Mouse (Mus musculus) hindbrain, embryonic 12.5 days (tissue): ENCODE results near the gene Tfpi. TPM values are rescaled to one million over a fixed set of nuclear protein-coding genes. Genes with fewer than 3 reads are reported as not detected.
"Not testable (repeated sequence)": the region's sequence is repeated elsewhere in the genome, so short reads cannot be mapped to it uniquely, and the experiment has no call there.

Source experiments
- ATAC-seq: fragments of 200-750 bp; cut with Nextera tagmentation; 2 replicates; pipeline ENCODE4 v1.8.0; 2017; ENCODE audit warnings: moderate TSS enrichment; ENCODE audit not compliant: low FRiP score
- H3K27ac ChIP-seq: fragments of 300-500 bp; sonication (generic); 2 replicates; pipeline ENCODE4 v1.5.1; 2016; ENCODE audit warnings: mild to moderate bottlenecking
- H3K27me3 ChIP-seq: fragments of 300-500 bp; sonication (generic); 2 replicates; pipeline ENCODE4 v1.6.1; 2016; ENCODE audit warnings: mild to moderate bottlenecking
- H3K36me3 ChIP-seq: fragments of 300-500 bp; sonication (generic); 2 replicates; pipeline ENCODE4 v1.6.1; 2016; ENCODE audit warnings: mild to moderate bottlenecking
- H3K4me1 ChIP-seq: fragments of 300-500 bp; sonication (generic); 2 replicates; pipeline ENCODE4 v1.6.1; 2016
- H3K4me2 ChIP-seq: fragments of 300-500 bp; sonication (generic); replicated peaks from 2 replicates; pipeline ENCODE4 v1.6.1; 2016; ENCODE audit warnings: mild to moderate bottlenecking
- H3K4me3 ChIP-seq: fragments of 300-500 bp; sonication (generic); 2 replicates; pipeline ENCODE4 v1.5.1; 2016; ENCODE audit warnings: mild to moderate bottlenecking
- H3K9ac ChIP-seq: fragments of 300-500 bp; sonication (generic); 2 replicates; pipeline ENCODE4 v1.6.1; 2016; ENCODE audit warnings: mild to moderate bottlenecking, moderate library complexity
- H3K9me3 ChIP-seq: fragments of 300-500 bp; sonication (generic); replicated peaks from 2 replicates; pipeline ENCODE4 v1.6.1; 2016; ENCODE audit warnings: mild to moderate bottlenecking
- WGBS: fragments of 180-500 bp; shearing (Covaris S2); methylation state at CpG from one replicate; pipeline ENCODE4 v1.1.7; 2016; 5-methylcytosine and 5-hydroxymethylcytosine counted together
- polyA plus RNA-seq: library from polyadenylated mRNA; unstranded; fragments of >200 nt; fragmentation: Nextera tagmentation; extraction: Ambion mirVana; gene quantifications from 2 replicates; pipeline ENCODE4 v1.2.1, GENCODE M21; 2016

Tfpi gene
- polyA plus RNA-seq = 18.7 and 25.7 TPM in 2 replicates

DNA sequence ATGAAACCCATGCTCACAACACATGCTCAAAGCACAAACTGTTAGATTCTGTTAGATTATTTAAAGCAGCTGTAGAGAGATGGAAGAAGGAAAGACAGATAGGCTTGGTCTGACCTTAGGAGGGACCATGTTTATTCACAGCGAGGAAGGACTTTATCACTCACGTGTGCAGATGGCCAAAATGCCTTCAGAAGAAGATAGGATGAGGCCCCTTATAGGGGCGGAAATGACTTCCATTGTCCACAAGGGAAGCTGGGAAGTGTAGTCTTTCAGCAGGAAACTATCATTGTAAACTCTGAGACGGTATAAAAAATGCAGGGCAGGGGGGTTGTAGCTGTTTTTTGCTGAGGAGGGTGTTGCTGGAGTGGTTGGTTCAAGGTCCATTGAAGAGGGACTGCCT lies at the start of gene Tfpi:
Gene Tfpi, minus strand, starts transcription at position 199 of the 400 bp plus-strand sequence.
- WGBS = 61% methylated on average over 4 of the region's 4 CpGs
- no peaks in the 10 kb centered on the region for H3K9me3 ChIP-seq
- no peaks in the 10 kb centered on the region for H3K36me3 ChIP-seq
- no peak for ATAC-seq
- H3K4me3 ChIP-seq = peak within 1 kb of the TSS; percentile 14; the same call in 1 of the 2 replicates
- H3K27ac ChIP-seq = peak within 1 kb of the TSS; percentile 3; the same call in 1 of the 2 replicates
- no peak within 1 kb of the TSS for H3K9ac ChIP-seq
- no peaks in the 10 kb centered on the region for H3K27me3 ChIP-seq
- H3K4me2 ChIP-seq = peak within 1 kb of the TSS; percentile 27
- H3K4me1 ChIP-seq = peaks cover 3% of the 10 kb centered on the region; the same call in 1 of the 2 replicates

DNA sequence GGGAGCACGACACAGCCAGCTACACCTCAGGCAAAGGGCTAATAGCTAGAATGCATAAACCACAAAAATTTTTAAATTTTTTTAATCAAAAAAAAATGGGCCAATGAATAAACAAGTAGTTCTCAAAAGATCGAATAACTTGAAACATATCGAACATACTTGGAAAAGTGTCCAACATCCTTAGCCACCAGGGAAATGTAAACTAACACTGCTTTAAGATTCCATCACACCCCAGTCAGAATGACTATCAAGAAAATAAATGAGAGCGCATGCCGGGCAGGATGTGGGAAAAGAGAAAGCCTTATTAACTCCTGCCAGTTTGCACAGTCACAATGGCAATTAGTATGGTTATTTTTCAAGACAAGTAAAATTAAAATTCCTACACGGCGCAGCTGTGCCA lies 49.6 kb upstream of the Tfpi start:
- no peaks in the 10 kb centered on the region for H3K36me3 ChIP-seq
- H3K27ac ChIP-seq = no peak overlapping the region
- H3K27me3 ChIP-seq = no peaks in the 10 kb centered on the region
- no peak for ATAC-seq
- H3K4me2 ChIP-seq = no peak overlapping the region
- H3K9me3 ChIP-seq = no peaks in the 10 kb centered on the region
- H3K9ac ChIP-seq = no peak overlapping the region
- H3K4me3 ChIP-seq = no peak overlapping the region
- H3K4me1 ChIP-seq = no peaks in the 10 kb centered on the region
- 70% methylated on average over 7 of the region's 7 CpGs for WGBS

DNA sequence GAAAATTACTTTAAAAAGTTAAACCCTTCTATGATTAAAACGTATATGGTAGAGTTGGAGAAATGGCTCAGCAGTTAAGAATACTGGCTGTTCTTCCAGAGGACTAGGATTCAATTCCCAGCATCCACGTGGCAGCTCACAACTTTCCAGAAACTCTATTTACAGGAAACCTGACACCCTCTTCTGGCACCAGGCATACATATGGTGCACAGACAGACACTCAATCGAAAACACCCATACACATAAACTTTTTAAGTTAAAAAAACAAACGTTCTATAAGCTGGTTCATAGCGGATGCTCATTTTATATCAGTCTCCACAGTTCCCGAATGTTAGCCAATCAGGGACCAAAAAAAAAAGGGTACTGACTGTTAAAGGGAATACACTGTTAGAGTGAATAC lies 49.2 kb upstream of the Tfpi start:
- no peaks in the 10 kb centered on the region for H3K36me3 ChIP-seq
- no peaks in the 10 kb centered on the region for H3K4me1 ChIP-seq
- H3K27ac ChIP-seq = no peak overlapping the region
- no peak overlapping the region for H3K4me3 ChIP-seq
- no peak overlapping the region for H3K9ac ChIP-seq
- H3K4me2 ChIP-seq = no peak overlapping the region
- H3K9me3 ChIP-seq = no peaks in the 10 kb centered on the region
- ATAC-seq = no peak
- H3K27me3 ChIP-seq = no peaks in the 10 kb centered on the region
- WGBS = 73% methylated on average over 6 of the region's 6 CpGs

DNA sequence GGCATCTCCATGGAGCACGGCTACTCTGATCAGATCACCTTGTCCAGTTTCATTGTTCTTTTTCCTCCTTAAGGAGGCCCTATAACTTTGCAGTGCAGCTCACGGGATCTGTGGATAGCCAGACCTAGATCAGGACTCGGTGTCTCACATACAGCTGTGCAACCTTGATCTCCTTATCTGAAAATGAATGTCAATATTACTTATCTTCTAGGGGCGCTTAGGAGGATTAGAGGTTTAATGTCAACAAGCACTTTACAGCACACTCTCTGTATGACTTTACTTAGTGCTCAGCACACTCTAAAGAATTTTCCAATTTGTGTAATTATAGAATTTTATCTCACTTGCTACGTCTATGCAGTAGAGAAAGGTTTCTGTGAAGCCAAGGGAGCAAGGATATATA lies 48.5 kb upstream of the Tfpi start:
- Histone ChIP-seq H3K27ac (no peak overlapping the region), H3K4me3 (no peak overlapping the region), H3K36me3 (no peaks in the 10 kb centered on the region), H3K27me3 (no peaks in the 10 kb centered on the region), H3K9me3 (no peaks in the 10 kb centered on the region), H3K9ac (no peak overlapping the region), H3K4me1 (no peaks in the 10 kb centered on the region), H3K4me2 (no peak overlapping the region)
- WGBS = 94% methylated on average over 5 of the region's 5 CpGs
- ATAC-seq = no peak

DNA sequence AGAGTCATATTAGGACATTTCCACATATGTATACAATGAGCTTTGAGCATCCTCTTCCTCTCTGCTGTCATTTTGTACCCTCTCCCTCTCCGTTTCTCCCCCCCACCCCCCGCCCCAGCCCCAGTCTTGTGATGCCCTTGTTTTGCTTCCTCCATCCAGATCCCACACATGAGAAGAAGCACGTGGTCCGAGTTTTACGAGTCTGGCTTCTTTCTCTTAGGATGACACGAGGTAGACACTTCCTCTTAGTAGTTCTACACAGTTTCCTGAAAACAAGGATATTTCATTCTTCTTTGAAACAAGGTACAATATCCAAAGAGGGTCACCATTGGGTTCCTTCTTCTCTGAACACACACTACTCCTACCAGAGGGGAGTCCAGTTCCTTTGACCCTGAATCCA lies 47.4 kb upstream of the Tfpi start:
- H3K4me3 ChIP-seq = no peak overlapping the region
- ATAC-seq = no peak
- no peak overlapping the region for H3K4me2 ChIP-seq
- no peaks in the 10 kb centered on the region for H3K4me1 ChIP-seq
- H3K36me3 ChIP-seq = no peaks in the 10 kb centered on the region
- no peaks in the 10 kb centered on the region for H3K27me3 ChIP-seq
- no peak overlapping the region for H3K9ac ChIP-seq
- no peaks in the 10 kb centered on the region for H3K9me3 ChIP-seq
- 85% methylated on average over 6 of the region's 6 CpGs for WGBS
- no peak overlapping the region for H3K27ac ChIP-seq

DNA sequence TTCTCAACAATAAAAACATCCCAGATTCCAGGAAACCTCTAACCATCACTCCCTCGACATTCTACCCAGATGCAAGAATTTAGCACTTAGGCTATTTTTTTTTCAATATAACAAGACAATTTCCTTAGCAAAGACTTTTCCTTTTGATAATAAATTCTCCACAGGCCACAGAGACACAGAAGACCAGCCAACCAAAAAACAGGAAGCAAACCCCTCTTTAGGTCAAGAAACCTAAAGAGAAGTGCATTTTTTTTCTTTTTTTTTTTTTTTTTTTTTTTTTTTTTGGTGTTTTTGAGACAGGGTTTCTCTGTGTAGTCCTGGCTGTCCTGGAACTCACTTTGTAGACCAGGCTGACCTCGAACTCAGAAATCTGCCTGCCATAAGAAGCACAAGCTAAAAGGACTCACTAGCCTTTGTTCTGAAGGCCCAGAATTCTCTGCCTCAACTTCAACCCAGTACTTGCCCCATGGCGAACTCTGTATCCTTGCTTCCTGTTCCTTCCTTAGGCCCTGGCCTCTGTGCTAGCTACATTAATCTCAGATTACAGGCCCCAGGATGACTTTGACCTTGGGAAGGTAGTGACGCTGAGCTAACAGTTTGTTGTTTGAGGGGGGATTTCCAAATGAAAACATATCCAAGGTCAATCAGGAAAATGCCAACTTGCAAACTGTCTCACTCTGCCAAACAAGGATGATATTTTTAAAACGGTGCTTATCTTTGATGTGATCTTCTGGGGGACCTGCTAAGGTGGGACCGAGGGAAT lies 46.7 kb upstream of the Tfpi start:
- Histone ChIP-seq H3K4me1 (no peaks in the 10 kb centered on the region), H3K27ac (no peak overlapping the region), H3K4me2 (no peak overlapping the region), H3K4me3 (no peak overlapping the region), H3K9me3 (no peaks in the 10 kb centered on the region), H3K36me3 (no peaks in the 10 kb centered on the region), H3K9ac (no peak overlapping the region), H3K27me3 (no peaks in the 10 kb centered on the region)
- WGBS = 73% methylated on average over 6 of the region's 6 CpGs
- ATAC-seq = no peak

DNA sequence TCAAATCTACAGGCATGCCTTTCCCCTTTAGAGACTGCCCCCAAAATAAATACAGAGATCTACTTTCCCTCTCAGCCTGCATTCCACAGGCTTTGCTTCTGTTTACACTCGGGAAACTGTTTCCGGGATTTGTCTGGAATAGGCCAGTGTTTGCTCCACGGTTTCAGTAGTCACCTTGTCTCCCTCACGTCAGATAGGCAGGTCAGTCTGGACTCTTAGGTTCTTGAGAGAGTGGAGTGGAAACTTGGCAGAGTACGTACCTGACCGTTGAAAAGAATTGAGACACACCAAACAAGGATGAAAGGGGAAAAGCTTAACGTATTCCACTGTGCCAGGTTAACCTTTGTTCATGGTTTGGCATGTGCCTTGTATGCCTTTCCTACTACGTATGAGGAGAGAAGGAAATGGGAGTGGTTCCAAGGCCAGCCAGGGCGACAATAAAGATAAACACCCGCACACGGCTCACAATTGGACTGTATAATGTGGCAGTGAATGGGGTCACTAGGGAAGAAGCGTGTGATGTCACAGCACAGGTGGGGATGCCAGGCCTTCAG lies 43.0 kb upstream of the Tfpi start:
- H3K4me1 ChIP-seq = no peaks in the 10 kb centered on the region
- H3K27ac ChIP-seq = peak overlapping the region; percentile 7; the same call in 1 of the 2 replicates
- no peak for ATAC-seq
- no peaks in the 10 kb centered on the region for H3K27me3 ChIP-seq
- no peaks in the 10 kb centered on the region for H3K9me3 ChIP-seq
- 70% methylated on average over 12 of the region's 12 CpGs for WGBS
- H3K4me3 ChIP-seq = no peak overlapping the region
- no peak overlapping the region for H3K4me2 ChIP-seq
- H3K9ac ChIP-seq = no peak overlapping the region
- no peaks in the 10 kb centered on the region for H3K36me3 ChIP-seq

DNA sequence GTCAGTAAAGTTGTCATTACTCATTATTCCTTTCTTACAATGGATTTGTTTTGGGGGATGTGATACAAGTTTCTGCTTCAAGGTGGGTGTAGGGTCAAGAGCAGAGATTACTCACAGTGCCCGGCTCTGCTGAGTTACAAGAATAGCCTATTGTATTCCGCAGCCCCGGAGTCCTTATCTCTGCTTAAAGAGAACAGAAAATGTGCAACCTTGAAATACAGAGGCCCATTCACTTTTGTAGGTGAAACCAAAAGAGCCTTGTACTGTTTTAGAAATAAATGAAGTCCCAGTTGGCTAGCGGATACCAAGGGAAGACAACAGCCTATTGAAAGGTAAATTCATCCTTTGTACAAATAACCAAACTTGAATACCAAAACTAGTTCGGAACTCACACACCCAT lies 42.2 kb upstream of the Tfpi start:
- no peaks in the 10 kb centered on the region for H3K4me1 ChIP-seq
- no peak for ATAC-seq
- no peaks in the 10 kb centered on the region for H3K9me3 ChIP-seq
- WGBS = 69% methylated on average over 5 of the region's 5 CpGs
- H3K9ac ChIP-seq = no peak overlapping the region
- H3K4me2 ChIP-seq = no peak overlapping the region
- H3K27ac ChIP-seq = 0 out of 2 replicates have a peak overlapping the region, but pooled peaks have one; percentile 7
- H3K4me3 ChIP-seq = no peak overlapping the region
- no peaks in the 10 kb centered on the region for H3K27me3 ChIP-seq
- H3K36me3 ChIP-seq = no peaks in the 10 kb centered on the region

DNA sequence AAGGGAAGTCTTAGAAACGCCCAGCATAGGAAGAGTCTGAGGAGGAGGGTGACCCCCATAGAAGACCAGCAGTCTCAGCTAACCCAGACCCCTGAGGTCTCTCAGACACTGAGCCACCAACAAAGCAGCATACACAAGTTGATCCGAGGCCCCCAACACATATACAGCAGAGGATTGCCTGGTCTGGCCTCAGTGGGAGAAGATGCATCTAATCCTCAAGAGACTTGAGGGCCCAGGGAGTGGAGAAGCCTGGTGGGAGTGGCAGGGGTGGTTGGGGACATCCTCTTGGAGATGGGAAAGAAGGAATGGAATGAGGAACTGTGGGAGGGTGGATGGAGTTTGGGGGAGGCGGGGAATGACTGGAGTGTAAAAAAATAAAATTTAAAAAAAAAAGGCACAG lies 36.7 kb upstream of the Tfpi start:
- Histone ChIP-seq H3K36me3 (no peaks in the 10 kb centered on the region), H3K27me3 (no peaks in the 10 kb centered on the region), H3K9ac (no peak overlapping the region), H3K27ac (no peak overlapping the region), H3K4me2 (no peak overlapping the region), H3K4me3 (no peak overlapping the region), H3K9me3 (no peaks in the 10 kb centered on the region), H3K4me1 (no peaks in the 10 kb centered on the region)
- ATAC-seq = no peak
- WGBS = 86% methylated on average over 3 of the region's 3 CpGs

DNA sequence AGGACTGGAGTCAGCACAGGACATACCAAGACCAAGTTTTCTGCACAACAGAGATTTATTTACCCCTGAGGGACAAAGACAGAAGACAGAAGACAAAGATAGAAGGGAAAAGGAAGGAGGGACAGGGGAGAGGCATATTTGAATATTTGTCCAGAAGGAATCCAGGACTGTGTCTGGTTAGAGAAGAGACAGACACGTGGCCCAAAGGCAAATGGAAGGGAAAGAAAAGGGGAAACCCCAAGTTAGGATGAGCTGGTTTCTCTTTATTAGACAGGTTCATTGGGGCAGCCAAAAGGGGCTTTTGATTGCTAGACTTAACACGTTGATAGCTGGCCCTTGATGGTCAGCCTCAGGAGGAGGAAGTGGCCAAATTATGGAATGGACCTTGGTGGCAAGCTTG lies 34.9 kb upstream of the Tfpi start:
- whole genome bisulfite sequencing = 66% methylated on average over 2 of the region's 2 CpGs
- Histone ChIP-seq H3K36me3 (no peaks in the 10 kb centered on the region), H3K27ac (no peak overlapping the region), H3K4me2 (no peak overlapping the region), H3K4me1 (no peaks in the 10 kb centered on the region), H3K9ac (no peak overlapping the region), H3K27me3 (no peaks in the 10 kb centered on the region), H3K9me3 (no peaks in the 10 kb centered on the region), H3K4me3 (no peak overlapping the region)
- ATAC-seq = no peak

DNA sequence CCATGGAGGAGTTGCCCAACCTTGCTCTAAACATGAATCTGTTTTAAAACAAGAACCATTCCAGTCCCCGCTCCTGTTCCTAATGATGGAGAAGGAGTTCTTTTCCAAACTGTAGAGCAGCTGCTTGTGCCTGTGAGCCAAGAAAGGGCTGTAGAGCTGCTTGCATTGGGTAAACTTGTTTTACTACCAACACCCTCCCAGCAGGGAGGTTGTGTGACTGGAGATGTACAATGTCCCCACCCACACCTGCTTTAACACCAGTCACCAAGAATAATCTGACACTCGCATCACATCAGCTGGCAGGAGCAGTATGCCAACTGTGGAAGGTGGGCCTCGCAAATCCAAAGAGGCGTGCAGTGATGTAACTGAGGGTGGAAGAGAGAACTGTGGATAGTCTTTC lies 34.5 kb upstream of the Tfpi start:
- H3K4me2 ChIP-seq = no peak overlapping the region
- no peaks in the 10 kb centered on the region for H3K4me1 ChIP-seq
- no peak for ATAC-seq
- H3K36me3 ChIP-seq = no peaks in the 10 kb centered on the region
- WGBS = 90% methylated on average over 4 of the region's 4 CpGs
- H3K27me3 ChIP-seq = no peaks in the 10 kb centered on the region
- H3K9ac ChIP-seq = no peak overlapping the region
- no peak overlapping the region for H3K27ac ChIP-seq
- H3K9me3 ChIP-seq = no peaks in the 10 kb centered on the region
- no peak overlapping the region for H3K4me3 ChIP-seq

DNA sequence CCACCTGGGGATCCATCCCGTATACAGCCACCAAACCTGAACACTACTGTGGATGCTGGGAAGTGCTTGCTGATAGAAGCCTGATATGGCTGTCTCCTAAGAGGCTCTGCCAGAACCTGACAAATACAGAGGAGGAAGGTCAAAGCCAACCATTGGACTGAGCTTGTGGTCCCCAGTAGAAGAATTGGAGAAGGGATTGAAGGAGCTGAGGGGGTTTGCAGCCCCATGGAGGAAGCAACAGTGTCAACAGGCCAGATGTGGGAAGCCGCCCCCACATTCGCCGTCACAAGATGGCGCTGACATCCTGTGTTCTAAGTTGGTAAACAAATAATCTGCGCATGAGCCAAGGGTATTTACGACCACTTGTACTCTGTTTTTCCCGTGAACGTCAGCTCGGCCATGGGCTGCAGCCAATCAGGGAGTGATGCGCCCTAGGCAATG lies 28.4 kb upstream of the Tfpi start:
- H3K4me3 ChIP-seq = 0 out of 2 replicates have a peak overlapping the region, but pooled peaks have one; percentile 7
- ATAC-seq = peak; percentile 73
- not testable (repeated sequence) for H3K27ac ChIP-seq

DNA sequence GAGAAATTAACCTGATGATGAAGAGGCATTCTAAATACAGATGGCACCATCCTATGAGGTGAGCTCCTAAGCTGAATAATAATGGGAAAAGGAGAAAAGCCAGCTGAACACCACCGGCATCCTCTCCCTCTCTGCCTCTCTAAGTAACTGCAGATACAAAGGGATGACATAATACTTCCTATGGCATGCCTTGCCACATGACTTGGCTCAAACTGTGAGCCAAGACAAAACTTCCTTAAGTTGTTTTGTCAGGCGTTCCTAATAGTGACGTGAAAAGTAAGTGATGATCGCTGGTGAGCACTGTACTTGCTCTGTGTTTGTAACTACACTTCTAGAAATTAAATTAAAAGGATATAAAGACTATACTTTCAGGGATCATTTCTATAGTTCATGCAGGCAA lies 27.7 kb upstream of the Tfpi start:
- H3K9me3 ChIP-seq = no peaks in the 10 kb centered on the region
- H3K9ac ChIP-seq = no peak overlapping the region
- H3K4me1 ChIP-seq = no peaks in the 10 kb centered on the region
- ATAC-seq = no peak
- no peaks in the 10 kb centered on the region for H3K36me3 ChIP-seq
- no peak overlapping the region for H3K4me2 ChIP-seq
- WGBS = 75% methylated on average over 4 of the region's 4 CpGs
- no peak overlapping the region for H3K27ac ChIP-seq
- H3K4me3 ChIP-seq = no peak overlapping the region
- no peaks in the 10 kb centered on the region for H3K27me3 ChIP-seq

More for the DNA sequence above, 28.4 kb upstream of the Tfpi start:
- not testable (repeated sequence) for H3K9ac ChIP-seq, H3K36me3 ChIP-seq, H3K4me1 ChIP-seq, H3K9me3 ChIP-seq, H3K27me3 ChIP-seq
- 29% methylated on average over 7 of the region's 11 CpGs for WGBS
- H3K4me2 ChIP-seq = peak overlapping the region; percentile 27; the same call in 1 of the 2 replicates
